Mouse (Mus musculus) megakaryocyte-erythroid progenitor cell, adult 5 weeks (primary cell): Measurements from ENCODE around the gene Gm14322. TPM values are rescaled to one million over a fixed set of nuclear protein-coding genes. Genes with fewer than 3 reads are reported as not detected.

Experiments
- polyA plus RNA-seq: library from polyadenylated mRNA; stranded (reverse); fragments of >175 nt; gene quantifications from 2 replicates; pipeline ENCODE4 v1.2.3, GENCODE M21; 2012

Gm14322 gene
- polyA plus RNA-seq, result 0.15 TPM in 1 of 2 replicates, not detected in the other

DNA sequence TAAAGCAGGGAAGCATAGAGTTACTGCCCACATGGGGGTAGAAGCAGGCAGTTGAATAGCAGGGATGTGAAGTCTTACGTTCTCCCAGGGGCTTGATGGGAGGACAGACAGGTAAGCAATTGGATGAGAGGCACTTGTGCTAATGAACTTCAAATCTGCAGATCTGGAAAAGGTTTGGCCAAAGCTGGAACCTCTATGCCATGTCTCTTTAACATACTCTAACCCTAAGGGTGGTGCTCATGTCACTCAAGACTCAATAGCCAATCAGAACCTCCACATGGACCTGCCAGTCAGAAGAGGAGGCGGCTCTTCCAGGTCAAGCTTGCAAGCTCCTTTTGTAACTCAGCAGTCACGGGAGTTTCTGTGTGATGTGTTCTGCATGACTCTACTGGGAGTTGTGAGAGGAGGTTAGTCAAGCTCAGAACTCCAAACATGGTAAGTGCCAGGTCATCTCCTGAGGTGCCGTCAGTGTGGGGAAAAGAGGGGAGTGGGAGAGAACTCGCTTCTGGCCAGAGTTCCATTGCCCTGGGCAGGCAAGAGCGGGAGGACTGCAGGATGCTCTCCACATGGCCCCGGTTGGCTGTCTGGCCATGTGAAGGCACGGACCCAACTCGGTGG lies at the start of gene Gm14322:
Gene Gm14322, plus strand, starts transcription at position 348 of the 618 bp plus-strand sequence.

Other genes with a start within 250 kb of the Gm14322 start
- not detected in 2 replicates for gene Gm14406, start 181.1 kb upstream of the Gm14322 start, polyA plus RNA-seq
- gene Gm14325, start 81.0 kb downstream of the Gm14322 start, polyA plus RNA-seq, result 0.59 TPM in 1 of 2 replicates, not detected in the other
- not detected in 2 replicates for gene Gm14327, start 137.8 kb downstream of the Gm14322 start, polyA plus RNA-seq
- gene Zfp972, start 166.3 kb downstream of the Gm14322 start, polyA plus RNA-seq, result 0.29 TPM in 1 of 2 replicates, not detected in the other
- gene Gm14326, start 198.0 kb downstream of the Gm14322 start, polyA plus RNA-seq, result 0.88 and 1.3 TPM in 2 replicates